Mouse (Mus musculus) ES-CJ7 (cell line): ENCODE measurements around the gene Psmd1.
A peak's percentile ranks its signal among the peaks of the same experiment; 100 is the strongest.

Experiments used
- DNase-seq: peaks from one replicate; pipeline ENCODE4 v3.0.0; 2011; ENCODE audit warnings: low read depth, low spot score

The Psmd1 gene

GRCm38 (mm10) chr1:86058856-86059769 is 5.1 kb upstream of the Psmd1 start:
- peak; percentile 98 for DNase-seq

DNA sequence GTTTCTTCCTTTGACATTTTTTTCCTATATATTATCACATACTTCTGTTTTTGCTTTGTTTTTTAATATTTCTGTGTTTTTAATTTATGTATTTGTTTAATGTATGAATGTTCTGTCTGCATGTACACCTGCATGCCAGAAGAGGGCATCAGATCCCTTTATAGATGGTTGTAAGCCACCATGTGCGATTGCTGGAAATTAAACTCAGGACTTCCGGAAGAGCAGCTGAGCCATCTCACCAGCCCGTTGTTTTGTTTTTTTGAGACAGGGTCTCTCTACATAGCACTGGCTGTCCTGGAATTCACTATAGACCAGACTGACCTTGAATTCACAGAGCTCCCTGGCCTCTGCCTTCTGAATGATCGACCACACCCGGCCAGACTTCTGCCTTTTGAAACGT is 1.7 kb upstream of the Psmd1 start:
- peak; percentile 90 for DNase-seq

DNA sequence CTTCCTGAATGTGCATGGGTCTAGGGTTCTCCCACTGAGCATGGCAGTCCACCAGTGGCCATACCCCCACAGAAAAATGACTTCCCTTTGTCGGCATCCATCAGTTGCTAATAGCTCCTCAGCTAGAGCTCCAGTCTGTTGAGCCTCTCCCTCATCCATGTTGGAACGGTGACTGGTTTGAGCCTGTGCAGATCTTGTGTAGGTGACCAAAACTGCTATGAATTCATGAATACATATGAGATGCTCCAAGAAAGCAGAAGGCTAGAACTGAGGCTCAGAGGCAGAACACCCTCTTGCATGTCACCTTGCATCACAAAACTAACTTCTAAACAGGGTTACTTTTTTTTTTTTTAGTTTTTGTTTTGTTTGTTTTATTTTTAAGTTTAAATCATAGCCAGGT is 12.4 kb downstream of the Psmd1 start:
- DNase-seq = no peak

DNA sequence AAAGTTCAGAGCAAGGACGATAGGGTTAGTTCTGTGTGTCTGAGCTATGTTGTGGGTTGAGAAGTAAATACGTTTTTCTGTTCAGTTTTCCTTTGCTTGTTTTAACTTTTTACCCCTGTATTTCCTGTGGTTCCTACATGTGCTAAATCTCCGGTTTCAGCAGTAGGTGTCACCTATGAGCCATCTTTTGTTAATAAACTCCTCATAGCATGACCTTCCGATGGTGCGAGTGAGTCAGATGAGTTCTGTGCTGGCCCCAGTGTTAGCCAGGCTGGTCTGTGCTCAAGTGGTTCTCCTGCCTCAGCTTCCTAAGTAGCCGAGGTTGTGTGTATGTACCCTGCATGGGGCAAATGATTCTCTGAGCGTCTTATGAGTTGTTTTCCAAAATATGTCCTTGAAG is 30.2 kb downstream of the Psmd1 start:
- no peak for DNase-seq

DNA sequence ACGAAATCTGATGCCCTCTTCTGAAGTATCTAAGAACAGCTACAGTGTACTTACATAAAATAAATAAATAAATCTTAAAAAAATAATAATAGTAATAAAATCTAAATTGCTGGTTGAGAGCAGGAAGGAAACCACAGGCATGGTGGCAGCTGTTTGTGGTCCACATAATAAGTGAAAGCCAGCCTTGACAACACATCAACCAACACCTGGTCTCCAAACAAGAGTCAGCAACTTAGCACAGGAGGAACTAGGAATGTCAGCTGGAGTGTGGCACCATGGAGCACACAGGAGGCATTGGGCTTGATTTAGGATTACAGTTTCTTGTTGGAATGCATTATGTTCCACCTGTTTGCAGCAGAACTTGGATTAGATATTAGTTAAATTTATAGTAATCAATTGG is 40.9 kb downstream of the Psmd1 start:
- DNase-seq = no peak

- no peak for DNase-seq
Observed at GRCm38 (mm10) chr1:86111779-86112178, 47.6 kb downstream of the Psmd1 start, which contains the start of gene Htr2b. Htr2b (minus strand) TSS chr1:86111970.

DNA sequence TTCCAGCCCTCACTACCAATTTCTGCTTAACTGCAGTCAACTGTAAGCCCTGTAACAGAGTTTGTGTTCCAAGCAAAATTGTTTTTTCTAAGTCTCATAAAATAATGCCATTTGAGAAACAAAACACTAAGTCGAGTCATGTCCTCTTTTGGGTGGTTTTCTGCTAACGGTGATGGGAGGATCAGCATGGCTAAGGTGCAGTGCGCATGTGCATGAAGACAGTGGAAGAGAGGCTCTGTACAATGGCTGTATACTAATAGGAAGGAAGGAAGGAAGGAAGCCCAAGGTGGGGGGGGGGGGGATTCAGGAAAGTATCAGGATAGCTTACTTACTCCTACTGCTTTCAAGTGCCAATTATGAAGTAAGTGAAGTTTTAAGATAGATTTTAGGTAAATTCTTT is 50.0 kb downstream of the Psmd1 start:
- DNase-seq = no peak

DNA sequence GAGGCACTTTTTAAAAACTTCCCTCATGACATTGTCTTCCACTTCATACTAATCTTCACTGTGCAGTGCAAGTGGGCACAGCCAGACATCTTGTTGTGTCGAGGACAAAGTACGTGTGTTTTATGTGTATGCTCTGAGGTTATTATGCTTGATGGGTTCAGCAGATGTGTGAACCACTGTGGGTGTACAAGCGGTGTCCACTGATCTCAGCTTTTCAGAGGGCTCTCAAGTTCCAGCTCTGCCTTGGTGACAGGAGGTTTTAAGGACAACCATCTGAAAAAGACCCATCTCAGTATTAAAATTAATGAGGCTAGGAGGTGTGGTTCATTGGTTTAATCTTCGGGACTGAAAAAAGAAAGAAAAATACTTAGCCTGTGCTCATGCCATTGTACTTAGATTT is 55.4 kb downstream of the Psmd1 start:
- no peak for DNase-seq

- no peak for DNase-seq
Observed at GRCm38 (mm10) chr1:86126036-86126435, 61.8 kb downstream of the Psmd1 start.

DNA sequence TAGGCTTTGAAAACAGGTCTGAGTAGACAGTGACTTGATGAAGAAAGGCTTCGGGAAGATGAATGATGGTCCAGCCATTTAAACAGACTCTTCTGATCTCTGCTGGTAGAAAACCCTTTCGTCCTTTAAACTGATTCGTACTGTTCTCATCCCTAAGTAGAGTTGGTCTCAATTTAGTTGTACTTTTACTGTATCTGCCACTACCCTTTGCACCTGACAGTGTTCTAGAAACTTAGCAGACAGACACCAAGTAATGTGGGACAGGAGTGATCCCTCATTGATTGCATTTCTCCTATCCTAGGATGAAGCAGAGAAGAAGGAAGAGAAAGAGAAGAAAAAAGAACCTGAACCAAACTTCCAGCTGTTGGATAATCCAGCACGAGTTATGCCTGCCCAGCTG is 69.2 kb downstream of the Psmd1 start, which contains the start of gene Gm21972:
TSS of gene Gm21972 (plus strand) at position 301 of the 400 bp plus-strand sequence.
- no peak for DNase-seq

DNA sequence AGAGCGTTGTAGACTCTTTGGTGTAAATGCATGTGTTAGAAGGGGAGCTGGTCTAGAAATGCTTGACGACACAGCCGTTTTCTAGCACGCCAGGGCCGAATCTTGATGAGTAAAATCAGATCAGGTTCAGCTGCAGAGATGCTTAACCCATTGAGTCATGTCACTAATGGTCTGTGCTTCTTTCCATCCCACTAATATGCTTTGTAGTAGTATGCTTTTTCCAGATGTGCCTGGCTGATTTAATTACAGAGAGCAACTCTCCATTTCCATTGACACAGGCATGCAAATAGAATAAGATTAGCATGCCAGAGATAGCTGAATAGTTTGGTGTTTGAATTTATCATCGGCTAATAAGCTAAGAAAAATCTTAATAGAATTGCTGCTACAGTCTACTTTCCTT is 71.1 kb downstream of the Psmd1 start:
- DNase-seq = no peak

GRCm38 (mm10) chr1:86141081-86141480 is 76.9 kb downstream of the Psmd1 start:
- no peak for DNase-seq

DNA sequence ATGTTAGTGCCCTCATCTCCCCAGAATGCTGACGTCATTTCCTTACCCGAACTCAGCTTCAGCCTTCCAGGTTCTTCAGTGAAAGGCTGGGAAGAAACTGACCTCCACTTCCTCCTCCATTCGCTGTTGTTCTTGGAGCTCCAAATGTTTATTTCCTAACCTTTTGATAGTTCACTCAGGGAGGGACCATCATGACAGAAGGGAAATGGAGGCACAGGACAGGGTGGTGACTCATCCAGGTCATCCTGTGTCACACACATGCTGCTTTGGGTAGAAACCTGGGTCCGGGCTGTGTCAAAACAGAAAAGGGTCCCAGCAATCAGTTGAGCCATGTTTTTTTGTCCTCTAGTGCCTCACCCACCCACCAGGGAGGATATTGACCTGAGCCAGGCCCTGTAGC is 79.0 kb downstream of the Psmd1 start:
- no peak for DNase-seq

DNA sequence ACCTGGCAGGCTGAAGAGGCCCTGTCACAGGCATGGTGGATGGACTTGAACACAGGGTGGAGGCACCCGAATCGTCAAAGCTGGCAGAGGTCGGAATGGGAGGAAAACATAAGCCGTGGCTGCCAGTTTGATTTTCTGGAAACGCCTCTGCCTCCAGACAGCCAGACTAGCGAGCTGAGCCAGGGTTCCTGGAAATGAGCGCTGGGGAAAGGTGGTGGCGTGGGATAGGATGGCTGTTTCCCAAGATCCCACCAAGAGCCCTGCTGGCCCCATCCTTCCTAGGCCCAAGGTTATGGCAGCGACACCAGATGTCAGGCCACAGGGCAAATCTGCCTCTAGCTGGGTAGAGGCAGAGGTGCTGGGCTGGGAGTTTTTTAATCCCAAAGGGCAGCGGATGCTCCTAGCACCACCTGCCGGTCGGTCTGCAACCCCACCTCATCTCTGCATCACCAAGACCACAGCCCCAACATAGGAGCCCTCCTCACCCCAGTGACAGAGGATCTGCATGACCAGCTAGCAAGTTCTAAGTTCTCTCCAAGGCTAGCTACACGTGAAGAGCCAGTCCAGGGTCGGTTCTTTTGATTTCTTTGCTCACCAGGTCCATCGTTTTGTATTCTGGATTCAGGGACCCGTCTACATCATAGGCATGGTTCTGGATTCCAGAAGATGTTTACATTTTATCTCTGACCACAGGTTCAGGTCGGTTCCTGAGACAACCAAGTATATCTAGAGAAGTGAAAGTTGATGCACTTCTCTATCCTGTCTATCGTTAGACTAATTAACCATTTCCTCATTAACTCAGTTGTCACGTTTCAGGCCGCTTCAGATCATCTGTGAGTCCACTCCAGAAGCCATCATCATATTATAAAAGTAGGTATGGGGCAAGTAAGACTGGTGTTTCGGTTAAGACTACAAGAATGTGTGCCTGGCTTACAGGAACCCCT is 80.1 kb downstream of the Psmd1 start:
- peak; percentile 73 for DNase-seq

DNA sequence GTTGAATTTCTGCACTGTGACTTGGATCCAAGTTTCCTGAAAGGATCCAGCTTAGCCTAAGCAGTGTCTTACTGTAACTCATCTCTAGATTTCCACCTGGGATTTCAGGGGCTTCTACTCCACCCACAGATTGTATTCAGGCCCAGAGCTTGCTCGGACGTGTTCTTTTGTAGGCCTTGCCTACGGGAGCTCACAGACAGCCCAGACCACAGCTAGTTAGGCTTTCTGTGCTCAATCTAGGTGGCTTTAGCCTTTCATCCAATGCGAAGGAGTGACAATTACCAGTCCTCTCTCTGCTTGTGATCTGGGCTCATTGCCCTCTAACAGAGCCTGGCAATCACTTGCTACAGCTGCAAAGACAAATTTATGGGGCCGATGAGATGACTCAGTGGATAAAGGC is 82.1 kb downstream of the Psmd1 start:
- no peak for DNase-seq

DNA sequence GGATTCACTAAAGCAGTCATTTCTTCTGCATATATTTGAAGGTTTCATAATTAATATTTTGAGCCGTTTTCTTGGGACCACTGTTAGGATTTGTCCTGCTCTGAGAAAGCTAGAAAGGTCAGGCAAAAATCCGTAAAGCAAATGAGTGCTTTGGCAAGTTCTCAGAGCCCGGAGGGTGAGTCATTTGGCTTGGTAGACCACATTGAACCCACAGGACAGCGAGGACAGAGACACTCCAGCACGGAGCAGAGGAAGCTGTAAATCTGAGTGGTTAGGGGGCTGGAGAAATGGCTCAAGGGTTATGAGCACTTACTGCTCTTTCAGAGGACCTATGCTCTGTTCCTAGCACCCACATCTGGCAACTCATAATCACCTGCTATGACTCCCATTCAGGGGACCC is 83.4 kb downstream of the Psmd1 start:
- no peak for DNase-seq

GRCm38 (mm10) chr1:86148161-86148560 is 84.0 kb downstream of the Psmd1 start:
- no peak for DNase-seq

GRCm38 (mm10) chr1:86150929-86151328 is 86.7 kb downstream of the Psmd1 start:
- DNase-seq = peak; percentile 44

DNA sequence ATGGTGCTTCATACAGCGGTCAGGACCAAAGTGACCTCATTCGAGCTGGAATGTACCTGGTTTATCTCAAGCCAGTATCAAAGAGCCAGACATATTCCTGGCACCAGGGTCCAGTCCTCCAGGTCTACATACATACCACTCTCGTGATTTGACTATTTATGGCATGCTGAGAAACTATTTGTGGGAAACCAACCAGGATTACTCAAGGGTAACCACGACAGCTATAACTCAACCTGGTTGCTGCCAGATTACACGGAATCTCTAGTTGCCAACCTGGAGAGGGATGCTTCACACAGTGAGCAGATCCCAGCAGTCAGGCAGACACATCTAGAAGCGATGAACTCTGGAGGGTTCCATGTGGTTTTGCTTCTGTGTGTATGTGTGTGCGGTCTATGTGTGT is 87.2 kb downstream of the Psmd1 start:
- no peak for DNase-seq

DNA sequence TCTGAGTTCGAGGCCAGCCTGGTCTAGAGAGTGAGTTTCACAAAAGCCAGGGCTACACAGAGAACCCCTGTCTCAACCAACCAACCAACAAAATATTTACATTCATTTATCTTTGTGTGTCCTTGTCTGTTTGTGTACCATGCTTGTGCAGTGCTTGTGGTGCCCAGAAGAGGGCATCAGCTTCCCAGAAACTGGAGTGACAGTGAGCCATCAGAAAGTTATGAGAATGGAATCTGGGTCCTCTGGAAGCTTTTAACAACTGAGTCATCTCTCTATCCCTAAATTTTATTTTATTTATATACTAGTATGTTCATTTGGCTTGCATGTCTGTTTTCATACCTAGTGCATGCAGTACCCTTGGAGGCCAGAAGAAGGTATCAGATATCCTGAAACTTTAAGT is 88.4 kb downstream of the Psmd1 start:
- peak; percentile 38 for DNase-seq

DNA sequence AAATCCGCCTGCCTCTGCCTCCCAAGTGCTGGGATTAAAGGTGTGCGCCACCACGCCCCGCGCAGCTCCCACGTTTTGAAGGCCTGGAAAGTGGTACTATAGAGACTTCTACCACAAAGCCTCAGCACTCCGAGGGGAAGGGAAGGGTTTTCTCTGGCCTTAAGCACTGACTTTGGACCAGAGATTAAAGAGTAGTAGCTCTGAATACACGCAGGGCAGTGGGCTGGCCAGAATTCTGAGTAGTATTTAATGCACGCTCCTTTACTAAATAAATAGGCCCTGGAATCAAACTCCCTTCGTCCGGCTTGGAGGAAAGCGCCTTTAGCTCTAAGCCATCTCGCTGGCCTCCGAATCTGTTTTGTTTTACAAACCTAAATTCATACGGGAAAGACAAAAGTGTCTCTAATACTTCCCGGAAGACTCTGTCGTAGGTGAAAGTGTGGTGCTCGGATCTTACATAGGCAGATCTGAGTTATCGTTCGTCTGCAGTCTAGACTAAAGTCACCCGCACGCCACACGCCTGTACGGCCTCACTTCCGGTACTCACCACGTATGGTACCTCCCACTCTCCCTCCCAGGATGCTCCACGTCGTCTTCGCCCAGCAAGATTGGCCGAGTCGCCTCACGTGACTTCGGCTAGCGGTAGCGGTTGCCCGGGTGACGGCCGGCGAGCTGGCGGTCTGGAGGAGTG is 90.1 kb downstream of the Psmd1 start, which contains the start of gene Armc9:
TSS of gene Armc9 (plus strand) at position 648 of the 691 bp plus-strand sequence.
- peak; percentile 98 for DNase-seq

DNA sequence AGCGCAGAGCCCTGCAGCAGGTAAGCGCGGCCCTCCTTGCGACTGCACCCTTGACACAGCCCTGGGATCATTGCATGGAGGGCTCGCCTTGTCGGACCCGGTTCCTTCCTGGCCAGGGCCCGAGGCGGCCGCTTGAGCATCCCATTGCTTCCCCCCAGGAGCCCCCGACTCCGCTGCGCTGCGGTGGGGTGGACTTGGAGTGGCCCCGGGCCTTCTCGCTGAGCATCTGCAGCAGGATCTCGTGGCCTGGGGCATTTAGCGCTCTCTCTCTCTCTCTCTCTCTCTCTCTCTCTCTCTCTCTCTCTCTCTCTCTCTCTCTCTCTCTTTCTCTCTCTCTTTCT is 90.6 kb downstream of the Psmd1 start:
- DNase-seq = no peak
